Mouse (Mus musculus): ENCODE data around the gene Cyb5d1. TPM values are rescaled to one million over a fixed set of nuclear protein-coding genes. Genes with fewer than 3 reads are reported as not detected.
A peak's percentile ranks its signal among the peaks of the same experiment; 100 is the strongest.

Gene Cyb5d1
- polyA plus RNA-seq, 1 experiment from 2014 or later: 42.6 TPM

DNA sequence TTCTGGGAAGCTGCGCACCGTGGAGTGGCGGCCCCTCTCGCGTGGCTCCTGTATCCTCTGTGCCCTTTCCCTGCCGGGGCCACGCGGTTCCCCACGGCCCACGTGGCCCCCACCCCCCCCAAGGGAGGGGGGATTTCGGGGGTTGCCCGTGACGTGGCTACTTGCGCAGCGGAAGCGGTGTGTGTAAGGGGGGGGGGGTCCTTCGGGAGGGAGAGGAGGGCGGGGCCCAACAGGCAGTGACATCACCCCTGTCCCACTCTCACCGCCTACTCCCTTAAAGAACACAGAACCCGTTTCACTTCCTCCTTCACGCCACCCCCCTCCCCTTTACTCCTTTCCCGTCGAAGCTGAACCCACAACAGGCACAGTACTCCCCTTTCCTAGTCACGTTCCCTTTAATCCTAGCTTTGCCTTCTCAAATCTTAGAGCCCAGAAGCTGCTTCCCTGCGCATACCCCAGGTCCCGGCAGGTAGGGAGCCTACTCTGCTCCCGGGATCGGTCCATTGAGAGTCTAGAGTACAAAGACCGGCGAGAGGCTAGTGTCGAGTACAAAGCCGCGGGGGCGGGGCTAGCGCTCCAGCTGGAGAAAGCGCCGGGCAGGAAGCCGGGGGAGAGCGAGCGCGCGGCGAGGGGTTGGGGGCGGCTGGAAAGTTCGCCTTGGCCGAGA is 14.1 kb upstream of the Cyb5d1 start:
- H3K4me3 ChIP-seq (replicated peaks): peak overlapping the region; percentile 79
- ATAC-seq (ENCODE audit: insufficient number of reproducible peaks, insufficient read depth, low FRiP score, low TSS enrichment, low read depth): peak; percentile 32
- H3K4me1 ChIP-seq (replicated peaks): peaks cover 46% of the 10 kb centered on the region
- H3K27ac ChIP-seq: peak overlapping the region; percentile 97
- no peaks in the 10 kb centered on the region for H3K9me3 ChIP-seq
- peak overlapping the region; percentile 82 for H3K9ac ChIP-seq (replicated peaks)
- peak overlapping the region; percentile 99 for H3K4me2 ChIP-seq
- WGBS: under 1% methylated on average over 33 of the region's 46 CpGs
- H3K36me3 ChIP-seq: peaks cover 58% of the 10 kb centered on the region
- no peaks in the 10 kb centered on the region for H3K27me3 ChIP-seq

GRCm38 (mm10) chr11:69408541-69409377 is 13.3 kb upstream of the Cyb5d1 start:
- H3K4me2 ChIP-seq: peak overlapping the region; percentile 99
- under 1% methylated on average over 33 of the region's 33 CpGs for WGBS
- peak overlapping the region; percentile 97 for H3K27ac ChIP-seq
- ATAC-seq (ENCODE audit: insufficient number of reproducible peaks, insufficient read depth, low FRiP score, low TSS enrichment, low read depth): peak; percentile 33
- peak overlapping the region; percentile 82 for H3K9ac ChIP-seq (replicated peaks)
- H3K36me3 ChIP-seq: peaks cover 66% of the 10 kb centered on the region
- H3K27me3 ChIP-seq: no peaks in the 10 kb centered on the region
- peak overlapping the region; percentile 79 for H3K4me3 ChIP-seq (replicated peaks)
- no peaks in the 10 kb centered on the region for H3K9me3 ChIP-seq
- H3K4me1 ChIP-seq (replicated peaks): peaks cover 38% of the 10 kb centered on the region

DNA sequence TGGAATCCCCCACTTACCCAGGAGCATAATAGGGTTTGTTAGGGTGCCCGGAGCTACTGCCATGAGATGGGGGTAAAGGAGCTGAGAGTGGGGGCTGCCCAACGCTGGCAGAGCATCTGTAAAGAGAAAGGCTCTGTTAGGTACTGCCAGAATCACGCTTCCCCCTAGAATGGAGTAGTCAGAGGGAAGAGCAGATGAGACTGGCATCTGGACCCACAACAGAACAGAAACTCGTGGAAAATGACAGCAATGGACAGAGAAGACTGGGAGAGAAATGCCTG is 12.2 kb upstream of the Cyb5d1 start:
- WGBS: 91% methylated on average over 4 of the region's 4 CpGs

DNA sequence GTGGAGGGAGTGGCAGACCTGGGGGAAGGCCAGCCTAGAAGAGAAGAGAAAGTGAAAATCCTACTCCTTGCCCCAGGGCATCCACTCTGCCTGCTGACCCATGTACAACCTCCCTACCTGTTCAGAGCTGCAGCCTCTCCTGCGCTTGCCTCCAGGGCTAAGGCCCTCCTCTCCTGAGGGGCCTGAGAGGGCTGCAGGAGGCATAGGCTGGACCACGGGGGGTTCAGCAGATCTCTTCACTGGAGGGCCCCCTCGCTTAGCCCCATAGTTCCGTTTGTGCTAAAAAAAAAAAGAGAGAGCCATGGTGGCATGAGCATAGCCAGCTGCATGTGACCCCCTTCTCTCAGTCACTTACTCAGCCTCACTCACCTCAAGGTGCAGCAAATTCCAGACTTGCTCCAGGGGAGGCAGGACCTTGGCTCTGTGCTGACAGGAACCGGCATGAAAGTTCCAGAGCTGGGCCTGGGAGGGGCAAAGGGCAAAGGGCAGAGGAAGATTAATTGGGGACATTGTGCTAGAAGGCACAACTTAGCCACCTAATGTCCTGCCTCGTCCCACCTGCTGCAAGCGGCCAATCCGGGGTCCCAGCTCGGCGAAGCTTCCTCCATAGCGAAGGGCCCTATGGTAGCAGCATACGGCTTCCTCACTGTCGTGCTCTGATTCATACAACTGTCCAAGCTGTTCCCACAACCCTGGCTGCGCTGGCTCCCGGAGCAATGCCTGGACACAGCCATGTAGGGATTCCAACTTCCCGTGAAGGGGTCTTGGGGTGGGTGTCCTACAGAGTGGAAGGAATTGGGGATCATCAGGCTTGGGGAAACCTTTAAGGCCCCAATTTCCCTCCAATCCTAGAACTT is 11.7 kb upstream of the Cyb5d1 start:
- WGBS: 86% methylated on average over 16 of the region's 16 CpGs
- ATAC-seq (ENCODE audit: insufficient number of reproducible peaks, insufficient read depth, low FRiP score, low TSS enrichment, low read depth): no peak
- Histone ChIP-seq H3K4me1 (replicated peaks) (peaks cover 22% of the 10 kb centered on the region), H3K27ac (no peak overlapping the region), H3K36me3 (peaks cover 68% of the 10 kb centered on the region), H3K9ac (replicated peaks) (no peak overlapping the region), H3K9me3 (no peaks in the 10 kb centered on the region), H3K4me3 (replicated peaks) (no peak overlapping the region), H3K4me2 (no peak overlapping the region), H3K27me3 (no peaks in the 10 kb centered on the region)

More for the DNA sequence above, 12.2 kb upstream of the Cyb5d1 start:
- no peak overlapping the region for H3K27ac ChIP-seq
- no peak overlapping the region for H3K9ac ChIP-seq (replicated peaks)
- peaks cover 27% of the 10 kb centered on the region for H3K4me1 ChIP-seq (replicated peaks)
- peak overlapping the region; percentile 99; the same call in 1 of the 2 replicates for H3K4me2 ChIP-seq
- no peak for ATAC-seq (ENCODE audit: insufficient number of reproducible peaks, insufficient read depth, low FRiP score, low TSS enrichment, low read depth)
- no peaks in the 10 kb centered on the region for H3K9me3 ChIP-seq
- H3K27me3 ChIP-seq: no peaks in the 10 kb centered on the region
- H3K36me3 ChIP-seq: peaks cover 67% of the 10 kb centered on the region
- peak overlapping the region; percentile 79 for H3K4me3 ChIP-seq (replicated peaks)

GRCm38 (mm10) chr11:69406282-69406681 is 10.9 kb upstream of the Cyb5d1 start:
- Histone ChIP-seq H3K4me1 (replicated peaks) (peaks cover 23% of the 10 kb centered on the region), H3K27ac (no peak overlapping the region), H3K9ac (replicated peaks) (no peak overlapping the region), H3K36me3 (peaks cover 70% of the 10 kb centered on the region), H3K27me3 (no peaks in the 10 kb centered on the region), H3K4me2 (no peak overlapping the region), H3K9me3 (no peaks in the 10 kb centered on the region), H3K4me3 (replicated peaks) (no peak overlapping the region)
- no peak for ATAC-seq (ENCODE audit: insufficient number of reproducible peaks, insufficient read depth, low FRiP score, low TSS enrichment, low read depth)
- WGBS: 88% methylated on average over 19 of the region's 19 CpGs

- no peaks in the 10 kb centered on the region for H3K27me3 ChIP-seq
- no peak overlapping the region for H3K4me3 ChIP-seq (replicated peaks)
- no peak overlapping the region for H3K9ac ChIP-seq (replicated peaks)
- WGBS: 90% methylated on average over 24 of the region's 24 CpGs
- ATAC-seq (ENCODE audit: insufficient number of reproducible peaks, insufficient read depth, low FRiP score, low TSS enrichment, low read depth): no peak
- H3K4me2 ChIP-seq: no peak overlapping the region
- H3K4me1 ChIP-seq (replicated peaks): peaks cover 26% of the 10 kb centered on the region
- no peak overlapping the region for H3K27ac ChIP-seq
- H3K9me3 ChIP-seq: no peaks in the 10 kb centered on the region
- H3K36me3 ChIP-seq: peaks cover 77% of the 10 kb centered on the region
Observed at GRCm38 (mm10) chr11:69405397-69406200, 10.2 kb upstream of the Cyb5d1 start.

- no peak overlapping the region for H3K4me2 ChIP-seq
- H3K36me3 ChIP-seq: peaks cover 85% of the 10 kb centered on the region
- no peak overlapping the region for H3K27ac ChIP-seq
- peaks cover 5% of the 10 kb centered on the region for H3K27me3 ChIP-seq
- no peaks in the 10 kb centered on the region for H3K9me3 ChIP-seq
- peaks cover 34% of the 10 kb centered on the region for H3K4me1 ChIP-seq (replicated peaks)
- 90% methylated on average over 24 of the region's 24 CpGs for WGBS
- no peak for ATAC-seq (ENCODE audit: insufficient number of reproducible peaks, insufficient read depth, low FRiP score, low TSS enrichment, low read depth)
- no peak overlapping the region for H3K4me3 ChIP-seq (replicated peaks)
- no peak overlapping the region for H3K9ac ChIP-seq (replicated peaks)
Observed at GRCm38 (mm10) chr11:69404595-69405396, 9.4 kb upstream of the Cyb5d1 start.

GRCm38 (mm10) chr11:69403691-69404594 is 8.5 kb upstream of the Cyb5d1 start:
- WGBS: 92% methylated on average over 35 of the region's 38 CpGs
- ATAC-seq (ENCODE audit: insufficient number of reproducible peaks, insufficient read depth, low FRiP score, low TSS enrichment, low read depth): no peak
- no peak overlapping the region for H3K4me3 ChIP-seq (replicated peaks)

DNA sequence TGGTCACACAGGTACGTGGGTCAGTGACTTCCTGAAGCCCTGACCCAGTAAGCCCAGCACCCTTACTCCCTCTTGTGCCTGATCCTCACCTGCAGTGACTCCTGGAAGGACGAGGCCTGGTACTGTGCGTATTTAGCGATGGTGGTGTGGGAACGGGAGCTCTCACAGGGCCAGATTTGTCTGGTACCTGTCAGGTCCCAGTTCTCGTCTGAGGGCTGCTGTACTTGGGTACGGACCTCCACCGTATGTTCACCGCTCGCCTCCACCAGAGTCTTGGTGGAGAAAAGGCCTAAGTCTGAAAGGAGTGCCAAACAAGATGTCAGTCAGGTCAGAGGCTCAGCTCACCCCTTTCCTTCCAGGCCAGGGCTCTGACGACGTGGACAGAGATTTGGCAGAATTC is 6.6 kb upstream of the Cyb5d1 start:
- peaks cover 8% of the 10 kb centered on the region for H3K27me3 ChIP-seq
- no peaks in the 10 kb centered on the region for H3K9me3 ChIP-seq
- H3K4me2 ChIP-seq: no peak overlapping the region
- 87% methylated on average over 12 of the region's 12 CpGs for WGBS
- H3K27ac ChIP-seq: no peak overlapping the region
- H3K4me3 ChIP-seq (replicated peaks): no peak overlapping the region
- no peak overlapping the region for H3K9ac ChIP-seq (replicated peaks)
- peaks cover 85% of the 10 kb centered on the region for H3K36me3 ChIP-seq
- no peak for ATAC-seq (ENCODE audit: insufficient number of reproducible peaks, insufficient read depth, low FRiP score, low TSS enrichment, low read depth)
- peaks cover 44% of the 10 kb centered on the region for H3K4me1 ChIP-seq (replicated peaks)

More at GRCm38 (mm10) chr11:69403691-69404594, 8.5 kb upstream of the Cyb5d1 start:
- no peak overlapping the region for H3K4me2 ChIP-seq
- peaks cover 8% of the 10 kb centered on the region for H3K27me3 ChIP-seq
- peaks cover 92% of the 10 kb centered on the region for H3K36me3 ChIP-seq
- H3K9ac ChIP-seq (replicated peaks): no peak overlapping the region; the same call in 1 of the 2 replicates
- H3K27ac ChIP-seq: no peak overlapping the region
- H3K4me1 ChIP-seq (replicated peaks): peaks cover 37% of the 10 kb centered on the region
- no peaks in the 10 kb centered on the region for H3K9me3 ChIP-seq

Measured in limb, embryonic 12.5 days (tissue).